Mouse (Mus musculus) forebrain, embryonic 14.5 days (tissue): ENCODE measurements around the gene Prkci. TPM values are rescaled to one million over a fixed set of nuclear protein-coding genes. Genes with fewer than 3 reads are reported as not detected.

Experiments used
- ATAC-seq: fragments of 200-750 bp; cut with Nextera tagmentation; 2 replicates; pipeline ENCODE4 v1.8.0; 2017; ENCODE audit warnings: mild to moderate bottlenecking, moderate library complexity
- DNase-seq: peaks from one replicate; pipeline ENCODE4 v3.0.0-alpha.2; 2015; ENCODE audit warnings: low spot score
- H3K27ac ChIP-seq: fragments of 300-500 bp; sonication (generic); 2 replicates; pipeline ENCODE4 v1.5.1; 2014; ENCODE audit warnings: low read depth, mild to moderate bottlenecking, control low read depth, low read length, moderate library complexity
- H3K27me3 ChIP-seq: fragments of 300-500 bp; sonication (generic); replicated peaks from 2 replicates; pipeline ENCODE4 v1.6.1; 2014; ENCODE audit warnings: low read length, control low read depth, mixed read lengths; ENCODE audit not compliant: control insufficient read depth, insufficient read depth
- H3K36me3 ChIP-seq: fragments of 300-500 bp; sonication (generic); 2 replicates; pipeline ENCODE4 v1.6.1; 2014; ENCODE audit warnings: low read length, control low read depth; ENCODE audit not compliant: control insufficient read depth, insufficient read depth
- H3K4me1 ChIP-seq: fragments of 300-500 bp; sonication (generic); 2 replicates; pipeline ENCODE4 v1.6.1; 2014; ENCODE audit warnings: antibody characterized with exemption, low read length, control low read depth; ENCODE audit not compliant: control insufficient read depth, insufficient read depth
- H3K4me2 ChIP-seq: fragments of 300-500 bp; sonication (generic); 2 replicates; pipeline ENCODE4 v1.6.1; 2014; ENCODE audit warnings: mild to moderate bottlenecking, control low read depth, low read length
- H3K4me3 ChIP-seq: fragments of 300-500 bp; sonication (generic); 2 replicates; pipeline ENCODE4 v1.5.1; 2014; ENCODE audit warnings: low read depth, low read length, control low read depth
- H3K9ac ChIP-seq: fragments of 300-500 bp; sonication (generic); 2 replicates; pipeline ENCODE4 v1.6.1; 2014; ENCODE audit warnings: mild to moderate bottlenecking, low read length, control low read depth, moderate library complexity
- H3K9me3 ChIP-seq: fragments of 300-500 bp; sonication (generic); replicated peaks from 2 replicates; pipeline ENCODE4 v1.6.1; 2016; ENCODE audit warnings: low read length, control low read depth, mixed read lengths; ENCODE audit not compliant: control insufficient read depth
- WGBS: fragments of 180-500 bp; shearing (Covaris S2); extraction: QIAGEN DNeasy Blood & Tissue Kit; methylation state at CpG from one replicate; pipeline ENCODE4 v1.1.7; 2014; 5-methylcytosine and 5-hydroxymethylcytosine counted together
- polyA plus RNA-seq: library from polyadenylated mRNA; unstranded; fragments of >200 nt; fragmentation: Nextera tagmentation; extraction: Ambion mirVana; gene quantifications from 2 replicates; pipeline ENCODE4 v1.2.1, GENCODE M21; 2014

Prkci gene
- polyA plus RNA-seq, 1 experiment from 2014 or later = 24.8 TPM

DNA sequence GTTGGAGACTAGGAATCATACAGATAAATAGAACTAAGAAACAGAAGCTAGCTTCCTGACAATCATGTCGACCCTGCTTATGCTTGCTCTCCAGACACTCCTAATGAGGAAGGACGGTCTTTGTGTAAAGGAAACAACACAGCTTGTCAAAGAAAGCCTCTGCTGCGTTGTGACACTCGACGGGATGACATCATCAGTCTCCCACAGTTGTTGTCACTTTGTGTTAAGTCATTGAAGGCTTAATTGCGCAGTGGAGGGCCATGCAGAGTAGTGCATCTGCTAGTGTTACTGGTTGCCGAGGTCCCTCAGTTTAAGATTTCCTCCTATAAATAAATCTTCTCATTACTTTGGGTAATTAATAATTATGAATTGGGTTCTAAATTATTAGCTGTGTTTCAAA, 54.8 kb downstream of the Prkci start:
- Histone ChIP-seq H3K9me3 (no peaks in the 10 kb centered on the region), H3K4me2 (no peak overlapping the region), H3K27me3 (no peaks in the 10 kb centered on the region), H3K4me1 (0 out of 2 replicates have a peak, but pooled peaks cover 2% of the 10 kb centered on the region), H3K36me3 (peaks cover 6% of the 10 kb centered on the region; the same call in 1 of the 2 replicates), H3K4me3 (no peak overlapping the region), H3K9ac (no peak overlapping the region), H3K27ac (no peak overlapping the region)
- DNase-seq (peak; percentile 76), ATAC-seq (peak; percentile 76)
- WGBS = 15% methylated on average over 7 of the region's 7 CpGs

DNA sequence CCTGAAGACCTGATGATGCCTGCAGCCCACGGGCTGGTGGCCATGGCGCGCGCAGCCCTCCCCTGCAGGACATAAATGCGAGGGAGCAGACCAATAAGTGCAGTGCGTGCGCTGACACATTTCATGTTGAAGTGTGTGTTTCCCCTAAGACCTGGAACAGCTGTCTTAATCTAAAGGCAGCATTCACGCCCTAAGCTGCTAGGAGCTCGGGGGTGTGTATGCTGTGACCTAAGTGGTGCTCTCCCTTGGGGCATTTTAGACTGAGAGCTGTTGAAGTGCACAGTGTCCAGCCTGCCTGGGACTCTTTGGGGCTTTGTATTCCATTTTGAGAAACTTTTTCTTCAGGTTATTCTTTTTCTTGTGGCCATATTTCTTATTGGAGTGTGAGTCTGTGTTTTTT, 56.2 kb downstream of the Prkci start:
- no peak overlapping the region for H3K4me3 ChIP-seq
- H3K36me3 ChIP-seq = peaks cover 6% of the 10 kb centered on the region; the same call in 1 of the 2 replicates
- H3K4me2 ChIP-seq = no peak overlapping the region
- H3K9me3 ChIP-seq = no peaks in the 10 kb centered on the region
- 81% methylated on average over 9 of the region's 9 CpGs for WGBS
- no peaks in the 10 kb centered on the region for H3K27me3 ChIP-seq
- no peak overlapping the region for H3K27ac ChIP-seq
- DNase-seq = no peak
- no peak overlapping the region for H3K9ac ChIP-seq
- no peak for ATAC-seq
- 0 out of 2 replicates have a peak, but pooled peaks cover 2% of the 10 kb centered on the region for H3K4me1 ChIP-seq

DNA sequence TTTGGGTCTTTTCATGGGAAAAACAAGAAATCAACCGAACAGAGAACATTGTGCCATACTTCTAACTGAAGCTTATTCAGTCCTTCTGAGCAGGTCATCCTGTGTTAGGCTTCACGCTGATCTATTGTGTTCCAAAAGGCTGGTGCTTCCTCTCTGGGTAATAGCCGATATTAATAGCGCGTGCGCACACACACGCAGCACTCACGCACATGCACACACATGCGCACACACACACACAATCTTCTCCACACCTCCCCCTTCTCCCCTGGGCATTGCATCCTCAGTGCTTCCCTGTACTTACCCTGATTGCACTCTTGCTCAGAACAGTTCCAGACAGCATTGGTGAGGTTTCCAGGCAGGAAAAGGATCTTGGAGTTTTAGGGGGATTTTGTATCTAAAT, 57.6 kb downstream of the Prkci start:
- WGBS = 89% methylated on average over 9 of the region's 9 CpGs
- DNase-seq = no peak
- H3K4me3 ChIP-seq = no peak overlapping the region
- no peak overlapping the region for H3K27ac ChIP-seq
- peaks cover 5% of the 10 kb centered on the region; the same call in 1 of the 2 replicates for H3K36me3 ChIP-seq
- no peak overlapping the region for H3K9ac ChIP-seq
- H3K27me3 ChIP-seq = no peaks in the 10 kb centered on the region
- no peak overlapping the region for H3K4me2 ChIP-seq
- no peaks in the 10 kb centered on the region for H3K9me3 ChIP-seq
- ATAC-seq = no peak
- 0 out of 2 replicates have a peak, but pooled peaks cover 2% of the 10 kb centered on the region for H3K4me1 ChIP-seq

DNA sequence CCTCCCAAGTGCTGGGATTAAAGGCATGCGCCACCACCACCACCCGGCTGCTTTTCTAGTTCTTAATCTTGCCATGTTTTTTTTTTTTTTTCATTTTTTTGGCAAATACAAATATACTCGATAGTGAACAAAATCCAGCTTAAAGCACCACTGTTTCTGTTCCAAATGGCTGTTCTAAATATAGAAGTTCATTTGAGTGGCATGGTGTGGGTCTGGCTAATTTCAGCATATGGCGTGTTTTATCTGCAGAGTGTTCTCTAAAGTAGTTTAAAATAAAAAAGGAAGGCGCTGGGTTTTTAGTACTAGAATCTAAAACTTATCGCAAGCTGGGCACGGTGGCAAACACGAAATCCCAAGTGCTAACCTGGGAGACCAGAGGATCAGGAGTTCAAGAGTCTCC, 59.3 kb downstream of the Prkci start:
- no peaks in the 10 kb centered on the region for H3K9me3 ChIP-seq
- H3K36me3 ChIP-seq = no peaks in the 10 kb centered on the region; the same call in 1 of the 2 replicates
- H3K27ac ChIP-seq = no peak overlapping the region
- H3K9ac ChIP-seq = no peak overlapping the region
- 0 out of 2 replicates have a peak, but pooled peaks cover 2% of the 10 kb centered on the region for H3K4me1 ChIP-seq
- H3K4me2 ChIP-seq = no peak overlapping the region
- H3K27me3 ChIP-seq = no peaks in the 10 kb centered on the region
- DNase-seq (no peak), ATAC-seq (no peak)
- WGBS = 92% methylated on average over 8 of the region's 8 CpGs
- H3K4me3 ChIP-seq = no peak overlapping the region

DNA sequence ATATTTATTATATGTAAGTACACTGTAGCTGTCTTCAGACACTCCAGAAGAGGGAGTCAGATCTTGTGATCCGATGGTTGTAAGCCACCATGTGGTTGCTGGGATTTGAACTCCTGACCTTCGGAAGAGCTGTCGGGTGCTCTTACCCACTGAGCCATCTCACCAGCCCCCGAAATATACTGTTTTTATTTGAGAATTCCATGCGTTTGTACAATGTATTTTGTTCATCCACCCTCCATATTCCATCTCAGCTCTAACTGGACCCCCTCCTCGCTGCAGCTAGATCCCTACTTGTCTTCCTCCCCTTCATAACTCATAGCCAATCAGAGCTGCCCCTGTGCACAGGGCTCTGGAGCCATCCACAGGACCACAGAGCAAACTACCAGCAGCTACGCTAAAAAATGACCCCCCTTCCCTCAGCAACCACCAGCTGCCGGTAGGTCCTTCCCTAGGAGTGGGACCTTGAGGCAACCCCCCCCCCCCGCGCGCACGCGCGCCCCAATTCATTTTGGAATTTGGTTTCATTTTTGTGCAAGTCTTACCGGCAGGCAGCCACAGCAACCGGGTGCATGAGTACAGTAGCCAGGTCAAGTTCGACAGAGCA, 60.6 kb downstream of the Prkci start:
- Histone ChIP-seq H3K9me3 (no peaks in the 10 kb centered on the region), H3K4me2 (peak overlapping the region; percentile 54), H3K27me3 (no peaks in the 10 kb centered on the region), H3K27ac (no peak overlapping the region), H3K4me3 (no peak overlapping the region), H3K9ac (no peak overlapping the region), H3K4me1 (0 out of 2 replicates have a peak, but pooled peaks cover 2% of the 10 kb centered on the region), H3K36me3 (no peaks in the 10 kb centered on the region; the same call in 1 of the 2 replicates)
- DNase-seq (no peak), ATAC-seq (peak; percentile 44; the same call in 1 of the 2 replicates)
- 32% methylated on average over 17 of the region's 17 CpGs for WGBS

DNA sequence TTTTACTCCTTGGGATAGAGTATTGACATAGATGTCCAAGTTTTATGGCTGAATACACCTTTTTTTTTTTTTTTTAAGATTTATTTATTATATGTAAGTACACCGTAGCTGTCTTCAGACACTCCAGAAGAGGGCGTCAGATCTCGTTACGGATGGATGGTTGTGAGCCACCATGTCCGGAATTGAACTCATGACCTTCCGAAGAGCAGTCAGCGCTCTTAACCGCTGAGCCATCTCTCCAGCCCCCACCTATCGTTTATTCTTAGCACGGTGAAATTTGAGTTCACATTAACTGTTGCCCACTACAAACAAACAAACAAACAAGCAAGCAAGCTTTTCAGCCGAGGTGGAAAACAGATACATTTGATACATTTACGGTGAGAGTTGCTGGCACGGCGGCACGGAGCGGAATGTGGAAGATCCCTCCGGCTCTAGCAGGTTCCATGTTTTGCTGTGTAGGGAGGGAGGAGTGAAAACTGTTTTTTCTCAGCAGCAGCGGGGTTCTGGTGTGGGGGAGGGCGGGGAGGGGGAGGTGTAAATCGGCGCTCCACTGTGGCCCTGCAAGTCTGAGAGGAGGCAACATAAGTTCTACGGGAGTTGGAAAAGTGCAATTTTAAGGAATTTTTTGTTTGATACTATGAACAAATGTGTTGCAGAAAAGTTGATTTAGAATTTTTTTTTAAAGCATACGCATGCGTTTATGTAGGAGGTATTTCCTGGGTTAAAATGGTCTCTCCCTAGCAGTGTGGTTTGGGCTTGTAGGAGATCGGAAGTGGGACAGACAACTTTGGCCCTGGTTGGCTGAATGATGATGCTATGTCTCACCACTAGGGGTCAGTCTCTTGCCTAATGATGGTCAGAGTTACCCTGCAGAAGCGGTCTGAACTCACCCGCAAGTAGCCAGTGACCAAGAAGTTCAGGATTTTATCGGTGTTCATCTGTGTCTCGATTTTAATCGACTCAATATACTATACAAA, 61.4 kb downstream of the Prkci start:
- DNase-seq = peak; percentile 86
- peak; percentile 89 for ATAC-seq
- Histone ChIP-seq H3K4me3 (peak overlapping the region; percentile 24), H3K9me3 (no peaks in the 10 kb centered on the region), H3K27me3 (no peaks in the 10 kb centered on the region), H3K9ac (peak overlapping the region; percentile 40; the same call in 1 of the 2 replicates), H3K36me3 (no peaks in the 10 kb centered on the region), H3K4me2 (peak overlapping the region; percentile 54), H3K4me1 (0 out of 2 replicates have a peak, but pooled peaks cover 2% of the 10 kb centered on the region), H3K27ac (0 out of 2 replicates have a peak overlapping the region, but pooled peaks have one; percentile 21)
- WGBS = 3% methylated on average over 30 of the region's 30 CpGs

DNA sequence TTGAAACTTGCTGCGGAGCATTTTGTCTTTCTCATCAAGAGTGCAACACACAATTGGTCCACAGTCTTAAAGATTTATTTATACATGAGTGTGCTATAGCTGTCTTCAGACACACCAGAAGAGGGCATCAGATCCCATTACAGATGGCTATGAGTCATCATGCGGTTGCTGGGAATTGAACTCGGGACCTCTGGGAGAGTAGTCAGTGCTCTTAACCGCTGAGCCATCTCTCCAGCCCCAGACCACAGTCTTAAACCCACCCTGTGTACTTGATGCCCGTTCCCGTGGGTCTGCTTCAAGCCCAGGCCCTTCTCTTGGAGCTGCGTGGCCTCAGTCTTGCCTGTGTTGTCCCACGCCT, 65.2 kb downstream of the Prkci start:
- no peak overlapping the region for H3K27ac ChIP-seq
- no peaks in the 10 kb centered on the region for H3K9me3 ChIP-seq
- H3K36me3 ChIP-seq = no peaks in the 10 kb centered on the region
- H3K27me3 ChIP-seq = no peaks in the 10 kb centered on the region
- H3K9ac ChIP-seq = no peak overlapping the region
- no peak overlapping the region for H3K4me2 ChIP-seq
- no peaks in the 10 kb centered on the region for H3K4me1 ChIP-seq
- no peak overlapping the region for H3K4me3 ChIP-seq
- DNase-seq (no peak), ATAC-seq (no peak)
- 85% methylated on average over 8 of the region's 8 CpGs for WGBS

DNA sequence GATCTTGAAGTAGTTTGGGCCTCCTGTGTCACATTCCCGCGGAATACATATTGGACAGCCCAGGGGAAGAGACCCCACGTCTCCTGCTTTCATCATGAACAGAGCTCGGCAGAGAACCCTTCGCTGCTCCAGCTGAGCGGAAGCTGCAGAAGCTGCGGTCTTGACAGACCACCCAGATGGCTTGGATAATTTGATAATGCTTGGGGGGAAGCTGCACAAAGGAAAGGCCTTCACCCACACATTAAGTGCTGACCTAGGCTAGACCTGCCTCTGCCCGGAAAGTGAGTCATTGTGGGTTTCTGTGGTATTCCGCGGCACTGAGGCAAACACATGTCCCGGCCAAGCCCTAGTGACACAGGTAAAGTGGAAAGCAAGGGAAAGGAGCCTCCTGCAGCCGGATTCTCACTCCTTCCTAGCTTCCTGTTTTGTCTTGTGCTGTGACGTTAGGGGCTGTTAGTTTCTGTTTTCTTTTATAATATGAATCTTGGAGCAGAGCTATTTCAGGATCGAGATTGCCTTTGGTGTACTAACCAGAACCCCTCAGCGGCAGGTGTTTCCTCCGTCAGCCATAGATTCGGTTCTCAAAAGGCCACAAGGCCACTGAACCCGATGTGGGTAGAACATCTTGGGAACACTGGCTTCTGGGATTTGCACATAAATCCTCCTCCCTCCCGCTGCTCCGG, 65.7 kb downstream of the Prkci start:
- no peaks in the 10 kb centered on the region for H3K27me3 ChIP-seq
- no peaks in the 10 kb centered on the region for H3K4me1 ChIP-seq
- no peak overlapping the region for H3K27ac ChIP-seq
- H3K4me3 ChIP-seq = no peak overlapping the region
- no peak overlapping the region for H3K9ac ChIP-seq
- no peak overlapping the region for H3K4me2 ChIP-seq
- ATAC-seq (no peak), DNase-seq (no peak)
- H3K36me3 ChIP-seq = no peaks in the 10 kb centered on the region
- H3K9me3 ChIP-seq = no peaks in the 10 kb centered on the region
- 83% methylated on average over 20 of the region's 20 CpGs for WGBS
